Mouse (Mus musculus) heart, adult 2 months (tissue): ENCODE data around the gene Treml4.

Source experiments
- CTCF ChIP-seq: fragments of 200-600 bp; IDR thresholded peaks from 2 replicates; pipeline ENCODE4 v1.8.1; 2022; ENCODE audit warnings: antibody characterized with exemption, mild to moderate bottlenecking, moderate library complexity
- POLR2A ChIP-seq: fragments of 200-500 bp; IDR thresholded peaks from 2 replicates; pipeline ENCODE4 v1.6.1; 2011; ENCODE audit warnings: mild to moderate bottlenecking, low read depth, low read length, control low read depth; ENCODE audit not compliant: insufficient read depth

DNA sequence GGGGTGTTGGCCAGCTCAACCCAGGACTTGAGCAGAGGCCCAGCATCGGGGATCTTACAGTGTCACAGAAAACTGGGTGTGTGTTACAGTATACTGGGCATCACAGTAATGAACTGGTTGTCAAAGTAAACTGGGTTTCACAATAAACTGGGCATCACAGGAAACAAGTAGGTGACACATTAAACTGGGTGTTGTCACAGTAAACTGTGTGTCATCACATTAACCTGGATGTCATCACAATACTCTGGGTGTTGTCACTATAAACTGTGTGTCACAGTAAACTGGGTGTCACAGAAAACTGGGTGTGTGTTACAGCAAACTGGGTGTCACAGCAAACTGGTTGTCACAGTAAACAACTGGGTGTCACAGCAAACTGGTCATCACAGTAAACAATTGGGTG lies 48.7 kb upstream of the Treml4 start:
- TF ChIP-seq POLR2A, result no peak
- no peak for TF ChIP-seq CTCF
